Mouse (Mus musculus) CH12.LX (cell line): Measurements from ENCODE around the gene Rab8a. TPM values are rescaled to one million over a fixed set of nuclear protein-coding genes. Genes with fewer than 3 reads are reported as not detected.

Experiments
- DNase-seq: peaks from one replicate; pipeline ENCODE4 v3.0.0-alpha.2; 2013; ENCODE audit errors: extremely low read depth
- H3K27ac ChIP-seq: 2 replicates; pipeline ENCODE4 v1.5.1; 2012; ENCODE audit warnings: low read depth, mild to moderate bottlenecking, control low read depth, moderate library complexity; ENCODE audit not compliant: insufficient read depth
- H3K27me3 ChIP-seq: replicated peaks from 2 replicates; pipeline ENCODE3; 2012; ENCODE audit warnings: inconsistent platforms
- H3K36me3 ChIP-seq, 2 experiments: replicated peaks in 1 of 2; 2 replicates each; pipeline versions ENCODE3 to v1.6.1; 2012; ENCODE audit warnings: inconsistent platforms in 1 of 2, low read length in 1 of 2, mild to moderate bottlenecking in 1 of 2, mixed read lengths in 1 of 2, moderate library complexity in 1 of 2; ENCODE audit not compliant: control insufficient read depth in 1 of 2, insufficient read depth in 1 of 2
- H3K4me1 ChIP-seq, 2 experiments: 2 replicates each; pipeline ENCODE4 v1.6.1; 2012; ENCODE audit warnings: inconsistent platforms in 1 of 2, moderate library complexity in 1 of 2; ENCODE audit not compliant: insufficient read depth in 2 of 2, control insufficient read depth in 1 of 2
- H3K4me2 ChIP-seq: 2 replicates; pipeline ENCODE4 v1.6.1; 2012; ENCODE audit warnings: low read depth, mild to moderate bottlenecking, control low read depth; ENCODE audit not compliant: poor library complexity, insufficient read depth, severe bottlenecking
- H3K4me3 ChIP-seq, 3 experiments: fragments of 150-350 bp in 1 of 3; sonication (generic) in 1 of 3; replicated peaks in 1 of 3; 2 replicates each; pipeline versions ENCODE3 to v1.5.1; 2011 to 2012; ENCODE audit warnings: low read depth in 2 of 3, low read length in 2 of 3, mild to moderate bottlenecking in 2 of 3, moderate library complexity in 2 of 3, control low read depth in 1 of 3, improper control_type of control experiment in 1 of 3, inconsistent platforms in 1 of 3, mixed read lengths in 1 of 3; ENCODE audit not compliant: poor library complexity in 1 of 3
- H3K79me2 ChIP-seq: replicated peaks from 2 replicates; pipeline ENCODE4 v1.6.1; 2012; ENCODE audit warnings: mild to moderate bottlenecking, moderate library complexity; ENCODE audit not compliant: control insufficient read depth, poor library complexity, insufficient read depth, severe bottlenecking; ENCODE audit errors: extremely low read depth
- H3K9ac ChIP-seq: 2 replicates; pipeline ENCODE4 v1.6.1; 2012; ENCODE audit warnings: low read depth, mild to moderate bottlenecking, control low read depth, moderate library complexity; ENCODE audit not compliant: insufficient read depth
- H3K9me3 ChIP-seq: replicated peaks from 2 replicates; pipeline ENCODE3; 2012; ENCODE audit warnings: low read length, inconsistent platforms, mixed read lengths
- CHD1 ChIP-seq: IDR thresholded peaks from 2 replicates; pipeline ENCODE4 v1.6.1; 2012; ENCODE audit warnings: low read depth, low read length, improper control_type of control experiment, inconsistent platforms
- CTCF ChIP-seq, 2 experiments: IDR thresholded peaks in 1 of 2; conservative IDR thresholded peaks in 1 of 2; 2 replicates each; pipeline ENCODE4 v1.5.1; 2011 to 2012; ENCODE audit warnings: low read depth in 2 of 2, low read length in 2 of 2, improper control_type of control experiment in 1 of 2, inconsistent platforms in 1 of 2, mild to moderate bottlenecking in 1 of 2, moderate library complexity in 1 of 2
- ELF1 ChIP-seq: IDR thresholded peaks from 2 replicates; pipeline ENCODE4 v1.6.1; 2014; ENCODE audit warnings: low read depth, mild to moderate bottlenecking, inconsistent platforms, low read length, improper control_type of control experiment
- GABPA ChIP-seq: IDR thresholded peaks from 2 replicates; pipeline ENCODE4 v1.6.1; 2012; ENCODE audit warnings: low read depth, low read length, improper control_type of control experiment, inconsistent platforms; ENCODE audit not compliant: insufficient replicate concordance
- HCFC1 ChIP-seq: IDR thresholded peaks from 2 replicates; pipeline ENCODE4 v1.6.1; 2012; ENCODE audit warnings: low read depth, mild to moderate bottlenecking, inconsistent platforms, low read length, improper control_type of control experiment
- JUN ChIP-seq: IDR thresholded peaks from 2 replicates; pipeline ENCODE4 v1.6.1; 2011; ENCODE audit warnings: low read depth, mild to moderate bottlenecking, low read length, improper control_type of control experiment, moderate library complexity; ENCODE audit not compliant: insufficient read depth
- JUND ChIP-seq: conservative IDR thresholded peaks from 2 replicates; pipeline ENCODE4 v1.6.1; 2011; ENCODE audit warnings: low read depth, low read length, improper control_type of control experiment
- KAT2A ChIP-seq: IDR thresholded peaks from 2 replicates; pipeline ENCODE4 v1.6.1; 2012; ENCODE audit warnings: low read length, improper control_type of control experiment, inconsistent platforms; ENCODE audit not compliant: insufficient replicate concordance
- MAX ChIP-seq: IDR thresholded peaks from 2 replicates; pipeline ENCODE4 v1.6.1; 2011; ENCODE audit warnings: low read length, improper control_type of control experiment
- MAZ ChIP-seq: IDR thresholded peaks from 2 replicates; pipeline ENCODE4 v1.6.1; 2012; ENCODE audit warnings: low read depth, mild to moderate bottlenecking, inconsistent platforms, low read length, improper control_type of control experiment, moderate library complexity
- NELFE ChIP-seq: IDR thresholded peaks from 2 replicates; pipeline ENCODE4 v1.6.1; 2011; ENCODE audit warnings: low read depth, low read length, improper control_type of control experiment
- NRF1 ChIP-seq: IDR thresholded peaks from 2 replicates; pipeline ENCODE4 v1.6.1; 2014; ENCODE audit warnings: low read depth, mild to moderate bottlenecking, inconsistent platforms, low read length, improper control_type of control experiment, moderate library complexity
- PAX5 ChIP-seq: IDR thresholded peaks from 2 replicates; pipeline ENCODE4 v1.6.1; 2012; ENCODE audit warnings: low read length, inconsistent platforms, mixed read lengths
- POLR2AphosphoS2 ChIP-seq: IDR thresholded peaks from 2 replicates; pipeline ENCODE4 v1.6.1; 2011; ENCODE audit warnings: low read depth, low read length, improper control_type of control experiment
- RAD21 ChIP-seq: IDR thresholded peaks from 2 replicates; pipeline ENCODE4 v1.6.1; 2011; ENCODE audit warnings: low read depth, mild to moderate bottlenecking, low read length, improper control_type of control experiment, moderate library complexity
- RCOR1 ChIP-seq: conservative IDR thresholded peaks from 2 replicates; pipeline ENCODE4 v1.6.1; 2012; ENCODE audit warnings: low read depth, mild to moderate bottlenecking, inconsistent platforms, low read length, improper control_type of control experiment
- SIN3A ChIP-seq: IDR thresholded peaks from 2 replicates; pipeline ENCODE4 v1.6.1; 2012; ENCODE audit warnings: low read length, improper control_type of control experiment, inconsistent platforms
- SMC3 ChIP-seq: IDR thresholded peaks from 2 replicates; pipeline ENCODE4 v1.6.1; 2011; ENCODE audit warnings: low read depth, low read length, improper control_type of control experiment
- TCF12 ChIP-seq: IDR thresholded peaks from 2 replicates; pipeline ENCODE4 v1.6.1; 2014; ENCODE audit warnings: low read depth, mild to moderate bottlenecking, inconsistent platforms, low read length, improper control_type of control experiment
- UBTF ChIP-seq: IDR thresholded peaks from 2 replicates; pipeline ENCODE4 v1.6.1; 2012; ENCODE audit warnings: low read depth, mild to moderate bottlenecking, inconsistent platforms, low read length, improper control_type of control experiment, moderate library complexity
- ZMIZ1 ChIP-seq: IDR thresholded peaks from 2 replicates; pipeline ENCODE4 v1.6.1; 2012; ENCODE audit warnings: low read depth, mild to moderate bottlenecking, inconsistent platforms, low read length, improper control_type of control experiment
- ZNF384 ChIP-seq: IDR thresholded peaks from 2 replicates; pipeline ENCODE4 v1.6.1; 2012; ENCODE audit warnings: low read depth, low read length, improper control_type of control experiment, inconsistent platforms
- dilution Hi-C: fragments of 300-500 bp; cut with MboI; formaldehyde crosslinking; loops from 2 replicates; pipeline ENCODE4 v1.14.3; 2020; ENCODE audit warnings: low sequenced_read_pairs; ENCODE audit not compliant: extremely low pct_unique_long_range_greater_than_20kb, extremely low pct_ligation_motif_present
- in situ Hi-C: fragments of 300-500 bp; cut with MboI; formaldehyde crosslinking; loops from 3 replicates; pipeline ENCODE4 v1.14.3; 2019; ENCODE audit warnings: low sequenced_read_pairs, low pct_ligation_motif_present, low pct_unique_long_range_greater_than_20kb, mixed read lengths
- polyA plus RNA-seq: library from polyadenylated mRNA; unstranded; fragments of >175 nt; gene quantifications from 2 replicates; pipeline ENCODE4 v1.2.1, GENCODE M21; 2012; ENCODE audit warnings: low read depth; ENCODE audit not compliant: insufficient read length
- total RNA-seq, 2 experiments: library from RNA; depleted of rRNA; stranded (reverse); fragments of 300-350 nt in 1 of 2; fragments of >200 nt in 1 of 2; gene quantifications; 2 replicates each; pipeline ENCODE4 v1.2.3; 2012 to 2014

The Rab8a gene
- total and polyA plus RNA-seq, 3 experiments = 102 to 190 (median 136) TPM

DNA sequence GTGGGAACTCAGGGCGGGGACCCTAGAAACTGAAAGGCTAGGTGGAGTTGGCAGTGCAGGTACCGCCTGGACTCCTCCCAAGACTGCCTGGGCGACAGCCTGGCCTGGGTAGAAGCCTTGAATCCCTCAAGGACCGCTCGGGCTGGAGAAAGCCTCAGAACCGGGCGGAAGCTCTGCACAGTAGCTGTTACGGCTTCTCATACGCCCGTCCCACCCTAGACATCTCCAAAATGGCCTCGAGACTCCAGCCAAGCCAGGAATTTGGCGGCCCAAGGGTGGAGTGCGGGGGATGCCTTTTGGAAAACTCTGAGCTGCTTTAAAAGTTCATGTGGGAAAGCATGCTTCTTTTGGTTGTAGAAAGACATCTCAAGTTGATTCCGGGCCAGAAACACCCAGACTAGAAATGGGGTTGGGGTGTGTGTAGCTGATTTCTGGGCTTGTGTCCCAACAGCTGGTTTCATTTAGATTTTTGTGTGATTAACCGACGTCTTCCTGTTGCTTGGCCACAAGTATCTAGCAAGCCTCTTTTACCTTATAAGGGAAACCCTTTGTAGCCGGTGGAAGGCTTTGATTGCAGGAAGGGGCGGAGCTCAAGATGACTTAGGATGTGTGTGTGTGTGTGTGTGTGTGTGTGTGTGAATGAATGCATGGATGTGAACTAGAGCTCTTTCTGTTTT lies 24.6 kb upstream of the Rab8a start (continued):
- peak; percentile 73; the same call in 1 of the 2 replicates for TF ChIP-seq SIN3A
- peak; percentile 68; the same call in 1 of the 2 replicates for TF ChIP-seq ELF1
- TF ChIP-seq NRF1 = no peak
- peak; percentile 67; the same call in 1 of the 2 replicates for TF ChIP-seq NELFE
- TF ChIP-seq JUND = no peak
- no peak for TF ChIP-seq PAX5
- TF ChIP-seq SMC3 = no peak
- TF ChIP-seq POLR2AphosphoS2 = peak; percentile 75; the same call in 1 of the 2 replicates
- TF ChIP-seq RCOR1 = no peak
- no peak for TF ChIP-seq CHD1

DNA sequence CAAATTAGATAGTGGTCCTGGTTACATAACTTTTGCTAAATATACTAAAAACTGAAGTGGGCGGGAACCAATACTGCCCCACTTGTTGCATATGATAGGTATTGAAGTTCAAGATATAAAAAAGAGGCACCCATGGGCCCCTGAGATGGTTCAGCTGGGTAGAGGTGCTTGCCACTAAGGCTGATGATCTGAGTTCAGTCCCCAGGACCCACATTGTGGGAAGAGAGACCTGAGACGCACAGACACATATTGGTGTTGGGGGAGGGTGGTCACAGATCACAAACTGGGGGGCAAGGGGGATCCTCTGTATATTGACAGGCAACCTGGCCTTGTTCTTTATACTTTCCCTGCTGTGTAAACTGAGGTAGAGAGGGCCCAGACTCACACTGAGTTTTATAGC lies 23.6 kb upstream of the Rab8a start:
- peaks cover 29 to 43% of the 10 kb centered on the region in 2 experiments for H3K36me3 ChIP-seq
- H3K9ac ChIP-seq = peak overlapping the region; percentile 38; the same call in 1 of the 2 replicates
- H3K27me3 ChIP-seq = no peaks in the 10 kb centered on the region
- TF ChIP-seq ELF1 (no peak), KAT2A (no peak), TCF12 (no peak), RCOR1 (no peak), RAD21 (no peak), UBTF (no peak)
- H3K4me3 ChIP-seq = peak overlapping the region in 1 of 3 experiments; percentile 88
- dilution Hi-C loops = no loop called here
- H3K9me3 ChIP-seq = no peaks in the 10 kb centered on the region
- in situ Hi-C loops = no loop called here
- H3K4me2 ChIP-seq = 0 out of 2 replicates have a peak overlapping the region, but pooled peaks have one; percentile 41
- no peak overlapping the region for H3K27ac ChIP-seq
- no peak for DNase-seq
- H3K4me1 ChIP-seq = peaks cover 12 to 47% of the 10 kb centered on the region in 2 experiments
- peaks cover 19% of the 10 kb centered on the region for H3K79me2 ChIP-seq

DNA sequence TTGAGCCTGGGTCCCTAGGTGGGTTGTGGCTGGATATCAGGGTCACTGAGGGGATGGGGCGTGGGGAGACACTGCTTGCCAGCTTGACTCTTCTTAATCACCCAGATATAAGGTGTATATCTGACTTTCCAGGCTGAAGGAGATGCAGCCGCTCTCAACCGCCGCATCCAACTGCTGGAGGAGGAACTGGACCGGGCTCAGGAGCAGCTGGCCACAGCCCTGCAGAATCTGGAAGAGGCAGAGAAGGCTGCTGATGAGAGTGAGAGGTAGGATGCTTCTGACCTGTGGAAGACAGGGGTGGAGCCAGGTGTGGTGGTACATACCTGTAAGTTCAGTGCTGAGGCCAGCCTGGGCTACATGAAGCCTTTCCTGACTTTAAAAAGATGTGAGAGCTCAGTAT lies 22.5 kb upstream of the Rab8a start:
- Histone ChIP-seq H3K27me3 (no peaks in the 10 kb centered on the region), H3K4me2 (no peak overlapping the region), H3K4me1 (peaks cover 12 to 55% of the 10 kb centered on the region in 2 experiments)
- DNase-seq = no peak
- no peak for TF ChIP-seq HCFC1
- TF ChIP-seq CTCF (conservative IDR thresholded peaks at IDR 0.05 in 1 of 2, IDR thresholded peaks at IDR 0.05 in 1 of 2; ENCODE audit: low read depth in 2 of 2, low read length in 2 of 2) = no peak
- TF ChIP-seq GABPA = no peak
- TF ChIP-seq JUN = no peak
- TF ChIP-seq ZNF384 = no peak
- TF ChIP-seq ZMIZ1 = no peak
- no peak for TF ChIP-seq MAX
- no peak for TF ChIP-seq MAZ
- no peak for TF ChIP-seq PAX5
- TF ChIP-seq, all 38 proteins: peak for 0
- in situ Hi-C loops (no loop called here), dilution Hi-C loops (no loop called here)
- peaks cover 38 to 54% of the 10 kb centered on the region in 2 experiments for H3K36me3 ChIP-seq
- peak overlapping the region; percentile 2; the same call in 1 of the 2 replicates for H3K27ac ChIP-seq
- no peak overlapping the region for H3K4me3 ChIP-seq
- H3K79me2 ChIP-seq = peaks cover 19% of the 10 kb centered on the region
- H3K9ac ChIP-seq = no peak overlapping the region
- no peaks in the 10 kb centered on the region for H3K9me3 ChIP-seq
